Mouse (Mus musculus): Measurements from ENCODE around the gene Elmo2. TPM values are rescaled to one million over a fixed set of nuclear protein-coding genes. Genes with fewer than 3 reads are reported as not detected.

Gene Elmo2
- total RNA-seq, 2 experiments from 2014 or later = 16.4 to 23.5 TPM

DNA sequence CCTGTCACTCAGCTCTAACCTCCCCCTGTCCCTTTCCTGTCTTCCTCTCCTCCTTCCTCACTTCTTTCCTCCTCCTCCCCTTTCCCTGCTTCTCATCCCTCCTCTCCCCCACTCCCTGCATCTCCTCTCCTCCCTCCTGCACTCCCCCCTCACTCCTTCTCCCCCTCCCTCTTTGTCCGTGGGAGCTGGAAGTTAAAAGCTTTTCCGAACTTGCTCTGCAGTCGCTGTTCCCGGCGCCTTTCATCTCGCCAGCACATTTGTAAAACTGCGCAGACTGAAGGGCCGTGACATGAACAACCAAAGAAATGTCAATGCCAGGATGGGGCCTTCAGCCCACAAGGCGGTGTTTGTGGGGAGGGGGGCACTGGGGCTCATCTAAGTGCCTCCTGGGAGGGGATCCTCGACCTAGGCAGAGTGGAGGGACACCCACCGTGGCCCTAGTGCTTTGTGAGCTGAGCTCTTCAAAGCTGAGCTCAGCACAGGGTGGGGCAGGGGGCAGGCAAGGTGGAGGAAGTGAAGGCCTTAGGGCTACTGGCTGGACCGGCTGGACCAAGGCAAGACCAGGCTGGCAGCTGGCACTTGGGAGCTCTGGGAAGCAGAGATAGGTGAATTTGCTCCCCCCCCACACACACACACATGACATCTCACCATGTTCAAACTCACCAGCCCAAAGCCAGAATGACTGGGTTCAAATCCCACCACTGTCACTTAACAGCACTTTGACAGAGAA, 87.7 kb downstream of the Elmo2 start:
- no peak for ATAC-seq (replicated peaks; ENCODE audit: low FRiP score, low TSS enrichment, poor library complexity, severe bottlenecking)

Other genes starting within 250 kb of the Elmo2 start
- not detected in 2 replicates for gene 1700025C18Rik, start 235.7 kb downstream of the Elmo2 start, total RNA-seq (2014; fragmentation: Nextera tagmentation)
- not detected in 2 replicates for gene 1700025C18Rik, start 235.7 kb downstream of the Elmo2 start, total RNA-seq (2017)
- gene Cdh22, start 91.6 kb downstream of the Elmo2 start, total RNA-seq (2014; fragmentation: Nextera tagmentation) = not detected in 2 replicates
- not detected in 2 replicates for gene Cdh22, start 91.6 kb downstream of the Elmo2 start, total RNA-seq (2017)
- gene Slc35c2, start 38.6 kb downstream of the Elmo2 start, total RNA-seq (2014; fragmentation: Nextera tagmentation) = 23.8 and 53.9 TPM in 2 replicates
- 15.9 and 21.0 TPM in 2 replicates for gene Slc35c2, start 38.6 kb downstream of the Elmo2 start, total RNA-seq (2017)
- not detected in 2 replicates for gene Zfp663, start 42.2 kb upstream of the Elmo2 start, total RNA-seq (2014; fragmentation: Nextera tagmentation)
- not detected in 2 replicates for gene Zfp663, start 42.2 kb upstream of the Elmo2 start, total RNA-seq (2017)
- gene Zfp334, start 61.8 kb upstream of the Elmo2 start, total RNA-seq (2014; fragmentation: Nextera tagmentation) = not detected in 2 replicates
- gene Zfp334, start 61.8 kb upstream of the Elmo2 start, total RNA-seq (2017) = not detected in 2 replicates
- gene Ocstamp, start 73.9 kb upstream of the Elmo2 start, total RNA-seq (2014; fragmentation: Nextera tagmentation) = not detected in 2 replicates
- not detected in 2 replicates for gene Ocstamp, start 73.9 kb upstream of the Elmo2 start, total RNA-seq (2017)
- not detected in 2 replicates for gene Slc13a3, start 146.8 kb upstream of the Elmo2 start, total RNA-seq (2014; fragmentation: Nextera tagmentation)
- gene Slc13a3, start 146.8 kb upstream of the Elmo2 start, total RNA-seq (2017) = not detected in 2 replicates
- gene Trp53rka, start 166.8 kb upstream of the Elmo2 start, total RNA-seq (2014; fragmentation: Nextera tagmentation) = 11.4 and 18.9 TPM in 2 replicates
- gene Trp53rka, start 166.8 kb upstream of the Elmo2 start, total RNA-seq (2017) = 6.4 and 11.6 TPM in 2 replicates
- gene Slc2a10, start 177.3 kb upstream of the Elmo2 start, total RNA-seq (2014; fragmentation: Nextera tagmentation) = not detected in 2 replicates
- gene Slc2a10, start 177.3 kb upstream of the Elmo2 start, total RNA-seq (2017) = not detected in 2 replicates